11 mouse cellular contexts compared by ENCODE assay signal in genomic region chr16:90891601-90892000, GRCm38 (mm10). TPM values are rescaled to one million over a fixed set of nuclear protein-coding genes. Genes with fewer than 3 reads are reported as not detected.
DNase-seq lines count a peak whose midpoint lies in the region; ATAC-seq lines count a peak whose summit lies in the region.
"Had no signal": no experiment of that assay in that cellular context is flagged by ENCODE, and none has a peak within 500 bp of the region (broad histone marks: within the 10 kb centered on the region; RNA-seq: fewer than 3 reads in every experiment).

No protein-coding gene starts in this region.

- H3K27me3 ChIP-seq in lung, embryonic 15.5 days, result no peaks in the 10 kb centered on the region
- H3K27me3 ChIP-seq in kidney, embryonic 16.5 days (ENCODE audit: insufficient read depth, low read length), result 0 out of 2 replicates have a peak, but pooled peaks cover 3% of the 10 kb centered on the region
- H3K27me3 ChIP-seq: hindbrain, embryonic 13.5 days; limb, embryonic 15.5 days had no signal

- no peaks in the 10 kb centered on the region for H3K36me3 ChIP-seq in lung, embryonic 15.5 days
- H3K36me3 ChIP-seq in kidney, embryonic 16.5 days (ENCODE audit: insufficient read depth, low read length), result no peaks in the 10 kb centered on the region
- H3K36me3 ChIP-seq: hindbrain, embryonic 13.5 days; limb, embryonic 15.5 days had no signal

- H3K9ac ChIP-seq in lung, embryonic 15.5 days, result no peak overlapping the region
- 0 out of 2 replicates have a peak overlapping the region, but pooled peaks have one; percentile 2 for H3K9ac ChIP-seq in kidney, embryonic 16.5 days (replicated peaks; ENCODE audit: low read length)
- H3K9ac ChIP-seq: hindbrain, embryonic 13.5 days; limb, embryonic 15.5 days had no signal

- intact Hi-C loops in heart, postnatal 10 days (cut with DNase I), result no loop called here

- H3K9me3 ChIP-seq in lung, embryonic 15.5 days, result no peaks in the 10 kb centered on the region
- 0 out of 2 replicates have a peak, but pooled peaks cover 4% of the 10 kb centered on the region for H3K9me3 ChIP-seq in kidney, embryonic 16.5 days (ENCODE audit: low read length)
- H3K9me3 ChIP-seq: hindbrain, embryonic 13.5 days; limb, embryonic 15.5 days had no signal

- no peak overlapping the region for H3K4me3 ChIP-seq in lung, embryonic 15.5 days
- peak overlapping the region; percentile 10 for H3K4me3 ChIP-seq in kidney, embryonic 16.5 days (ENCODE audit: low read length)
- H3K4me3 ChIP-seq: erythroblast, embryonic 14.5 days; hindbrain, embryonic 13.5 days; limb, embryonic 15.5 days had no signal

- H3K4me2 ChIP-seq in lung, embryonic 15.5 days, result 0 out of 2 replicates have a peak overlapping the region, but pooled peaks have one; percentile 22
- peak overlapping the region; percentile 32 for H3K4me2 ChIP-seq in kidney, embryonic 16.5 days (replicated peaks; ENCODE audit: low read depth, low read length)
- H3K4me2 ChIP-seq: hindbrain, embryonic 13.5 days; limb, embryonic 15.5 days had no signal

- 44% methylated on average over 14 of the region's 14 CpGs for WGBS in lung, embryonic 15.5 days
- WGBS in kidney, embryonic 16.5 days, result 14% methylated on average over 14 of the region's 14 CpGs

- H3K27ac ChIP-seq in lung, embryonic 15.5 days, result no peak overlapping the region
- H3K27ac ChIP-seq in kidney, embryonic 16.5 days (ENCODE audit: low read length), result peak overlapping the region; percentile 18; the same call in 1 of the 2 replicates
- H3K27ac ChIP-seq: hindbrain, embryonic 13.5 days; limb, embryonic 15.5 days had no signal

- H3K4me1 ChIP-seq in lung, embryonic 15.5 days, result peaks cover 11% of the 10 kb centered on the region; the same call in 1 of the 2 replicates
- peaks cover 27% of the 10 kb centered on the region for H3K4me1 ChIP-seq in kidney, embryonic 16.5 days (ENCODE audit: insufficient read depth, low read length)

- peak; percentile 72 for ATAC-seq in lung, embryonic 15.5 days (ENCODE audit: borderline replicate concordance, extremely low read depth, low FRiP score, low TSS enrichment)
- peak; percentile 84 for ATAC-seq in kidney, embryonic 16.5 days (ENCODE audit: low FRiP score, low TSS enrichment)
- ATAC-seq in megakaryocyte progenitor cell, adult 5-6 weeks (replicated peaks; ENCODE audit: poor library complexity), result no peak

- DNase-seq in lung, postnatal 14 days, result no peak
- peak; percentile 39 to 47 for DNase-seq in heart, postnatal 10 days
- DNase-seq in retina, embryonic 14.5 days (ENCODE audit: low spot score), result peak; percentile 39
- DNase-seq in ovary, postnatal 36 days (ENCODE audit: low spot score), result no peak
- DNase-seq: adrenal gland, adult 2 months had no signal

RNA-seq across cellular contexts. Expression of gene Cfap298, which starts 43.3 kb away (rescaled TPM):
- 44.1 and 53.3 TPM in 2 replicates for polyA plus RNA-seq in lung, embryonic 15.5 days (2015; fragmentation: Nextera tagmentation; extraction: Ambion mirVana)
- 10 to 100 TPM; 29.3 to 34.5 TPM for total RNA-seq in heart, postnatal 10 days (2021)
- polyA plus RNA-seq in kidney, embryonic 16.5 days (2015; fragmentation: Nextera tagmentation; extraction: Ambion mirVana), result 43.0 and 44.0 TPM in 2 replicates
- 40.2 and 45.4 TPM in 2 replicates for total RNA-seq in megakaryocyte progenitor cell, adult 5-6 weeks (2015)
- 70.1 and 77.7 TPM in 2 replicates for total RNA-seq in megakaryocyte progenitor cell, adult 5-6 weeks (2017)

Comparison
In these comparisons a context has a peak if more than half of its experiments do, and no peak if none do; other contexts are left out.
1. DNase-seq: peak in heart, postnatal 10 days (2 of 2) and retina, embryonic 14.5 days (single experiment); none in lung, postnatal 14 days (single experiment) and ovary, postnatal 36 days (single experiment).